Mouse (Mus musculus) ES-E14 (cell line): ENCODE data around the gene Spats2.

Experiments used
- CHD2 ChIP-seq: IDR thresholded peaks from 2 replicates; pipeline ENCODE4 v1.6.1; 2014; ENCODE audit warnings: mild to moderate bottlenecking, low read depth, low read length, inconsistent platforms
- HCFC1 ChIP-seq: IDR thresholded peaks from 2 replicates; pipeline ENCODE4 v1.6.1; 2012; ENCODE audit warnings: low read length, inconsistent platforms, borderline replicate concordance; ENCODE audit not compliant: insufficient read depth
- MAFK ChIP-seq: IDR thresholded peaks from 2 replicates; pipeline ENCODE4 v1.6.1; 2014; ENCODE audit warnings: mild to moderate bottlenecking, low read depth, low read length, inconsistent platforms; ENCODE audit not compliant: insufficient read depth
- ZC3H11A ChIP-seq: IDR thresholded peaks from 2 replicates; pipeline ENCODE4 v1.6.1; 2012; ENCODE audit warnings: low read depth, mild to moderate bottlenecking, inconsistent platforms, low read length, borderline replicate concordance
- ZNF384 ChIP-seq: IDR thresholded peaks from 2 replicates; pipeline ENCODE4 v1.6.1; 2012; ENCODE audit warnings: low read depth, low read length, inconsistent platforms

DNA sequence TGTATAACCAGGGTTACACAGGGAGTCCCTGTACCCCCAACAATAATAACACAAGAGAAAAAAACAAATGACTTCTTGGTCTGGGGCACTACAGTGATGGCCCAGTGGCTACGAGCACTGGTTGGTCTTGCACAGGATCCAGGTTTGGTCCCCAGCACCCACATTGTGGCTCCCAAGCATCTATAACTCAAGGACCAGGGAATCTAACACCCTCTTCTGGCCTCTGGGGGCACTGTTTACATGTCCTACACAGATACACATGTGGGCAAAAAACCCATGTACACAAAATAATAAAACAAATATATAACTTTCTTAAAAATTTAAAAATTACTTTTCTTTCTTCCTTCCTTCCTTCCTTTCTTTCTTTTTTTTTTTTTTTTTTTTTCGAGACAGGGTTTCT is 53.9 kb downstream of the Spats2 start:
- TF ChIP-seq ZC3H11A = no peak
- TF ChIP-seq ZNF384 = no peak
- TF ChIP-seq MAFK = no peak
- no peak for TF ChIP-seq CHD2
- no peak for TF ChIP-seq HCFC1
